Mouse (Mus musculus): ENCODE data around the gene Gm28041. TPM values are rescaled to one million over a fixed set of nuclear protein-coding genes. Genes with fewer than 3 reads are reported as not detected.
"Not testable (repeated sequence)": the region's sequence is repeated elsewhere in the genome, so short reads cannot be mapped to it uniquely, and the experiment has no call there.

Gm28041 gene
- not detected for total RNA-seq (2021)

DNA sequence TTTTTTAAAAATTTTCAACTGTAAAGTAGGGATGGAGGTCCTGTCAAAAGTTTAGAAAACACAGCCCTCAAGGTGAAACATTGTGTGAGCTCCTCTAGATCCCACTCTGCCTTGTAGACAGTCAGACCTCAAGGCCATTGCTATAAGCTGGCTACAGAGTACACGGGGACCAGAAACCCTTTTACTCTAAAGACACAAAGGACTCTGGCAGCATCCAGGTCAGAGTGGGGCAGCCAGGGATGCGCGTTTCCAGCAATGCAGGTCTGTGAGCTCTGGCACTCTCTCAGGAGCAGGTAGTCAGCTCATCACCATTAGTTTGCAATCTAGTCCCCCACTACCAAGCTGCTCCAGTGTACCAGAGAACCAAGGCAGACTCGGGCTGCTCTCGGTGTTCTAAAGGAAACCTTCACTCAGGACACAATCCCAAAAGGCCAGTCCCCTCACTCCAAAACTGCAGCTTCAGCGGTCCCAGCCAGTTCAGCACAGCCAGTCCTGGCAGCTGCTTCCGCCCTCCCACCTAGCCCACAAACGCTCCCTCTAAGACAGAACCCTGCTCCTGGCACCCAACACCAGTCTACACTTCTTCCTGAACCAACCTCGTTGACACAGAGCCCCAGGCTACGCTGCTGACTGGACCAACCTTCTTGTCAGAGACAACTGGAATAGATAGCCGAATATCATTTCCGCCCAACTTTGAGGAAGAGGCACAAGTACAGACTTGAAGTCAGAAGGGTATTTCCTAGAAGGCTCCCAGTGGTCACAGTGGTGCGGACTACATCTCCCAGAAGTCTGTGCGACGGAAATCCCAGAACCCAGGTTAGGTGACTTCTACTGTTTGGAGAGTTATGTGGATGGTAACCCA lies at the start of gene Gm28041, which contains the start of gene Zfp456:
TSS of gene Gm28041 (minus strand) at position 684 of the 862 bp plus-strand sequence.
TSS of gene Zfp456 (minus strand) at position 761 of the 862 bp plus-strand sequence.
- DNase-seq (ENCODE audit: low spot score in 2 of 2) = peak; percentile 60 to 71
- intact Hi-C loops (cut with DNase I) = not testable (repeated sequence)

GRCm38 (mm10) chr13:67422532-67422931 lies 47.0 kb upstream of the Gm28041 start:
- intact Hi-C loops (cut with DNase I) = not testable (repeated sequence)

DNA sequence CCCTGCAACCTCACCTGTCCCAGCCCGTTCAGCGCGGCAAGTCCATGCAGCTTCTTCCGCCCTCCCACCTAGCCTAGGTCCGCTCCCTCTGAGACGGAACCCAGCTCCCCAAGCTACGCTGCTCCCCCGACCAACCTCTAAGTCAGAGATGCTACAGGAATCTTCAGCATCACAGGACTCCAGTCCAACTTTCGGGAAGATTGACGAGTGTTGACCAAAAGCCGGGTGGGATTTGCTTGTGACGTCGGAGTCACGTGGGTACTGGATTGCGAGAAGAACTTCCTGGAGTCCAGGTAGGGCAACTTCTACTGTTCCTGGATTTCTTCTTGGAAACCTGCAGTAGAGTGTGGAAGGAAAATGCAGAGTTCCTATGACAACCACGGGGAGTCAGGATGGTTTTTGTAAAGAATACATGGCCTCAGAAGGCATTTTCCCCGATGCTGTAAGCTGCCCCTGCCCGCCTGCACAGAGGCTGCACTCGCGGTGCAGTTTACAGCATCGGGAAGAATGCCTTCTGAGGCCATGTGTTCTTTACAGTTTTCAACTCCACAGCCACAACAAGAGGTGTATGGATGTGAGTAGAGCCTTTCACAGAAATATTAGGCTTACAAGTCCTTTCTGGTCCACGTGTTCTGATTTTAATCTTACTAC lies 45.8 kb upstream of the Gm28041 start, which contains the start of gene Zfp459:
TSS of gene Zfp459 (minus strand) at position 212 of the 651 bp plus-strand sequence.
- DNase-seq (ENCODE audit: low spot score in 2 of 2) = peak; percentile 51 to 52
- intact Hi-C loops (cut with DNase I) = no loop called here

More at GRCm38 (mm10) chr13:67422532-67422931, 47.0 kb upstream of the Gm28041 start:
- DNase-seq (ENCODE audit: low spot score in 2 of 2) = not testable (repeated sequence)

DNA sequence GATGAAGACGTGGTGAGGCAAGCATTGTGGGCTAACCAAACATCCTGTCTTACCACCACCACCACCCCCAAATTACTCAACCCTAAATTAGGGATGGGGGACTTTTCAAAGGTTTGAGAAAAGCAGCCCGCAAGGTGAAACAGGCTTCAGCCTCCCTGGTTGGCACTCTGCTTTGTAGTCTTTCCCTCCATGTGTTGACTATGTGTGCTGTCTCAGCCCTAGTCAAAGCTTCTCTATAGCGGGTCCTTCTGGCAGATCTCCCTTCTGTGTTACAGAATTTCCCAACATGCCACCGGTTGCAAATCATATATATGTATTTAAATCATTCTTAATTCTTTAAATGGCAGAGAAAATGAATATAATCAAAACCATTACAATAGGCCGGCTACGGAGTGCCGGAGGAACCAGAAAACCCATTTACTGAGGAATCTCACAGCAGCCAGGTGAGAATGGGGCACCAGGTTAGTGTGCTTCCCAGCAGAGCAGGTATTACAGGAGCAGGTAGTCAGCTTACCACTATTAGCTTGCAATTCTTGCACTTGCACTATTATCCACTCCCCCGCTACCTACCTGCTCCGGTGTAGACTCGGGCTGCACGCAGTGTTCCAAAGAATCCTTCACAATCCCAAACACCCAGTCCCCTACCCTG lies 45.1 kb upstream of the Gm28041 start:
- peak in 1 of 2 experiments; percentile 4 for DNase-seq (ENCODE audit: low spot score in 2 of 2)

DNA sequence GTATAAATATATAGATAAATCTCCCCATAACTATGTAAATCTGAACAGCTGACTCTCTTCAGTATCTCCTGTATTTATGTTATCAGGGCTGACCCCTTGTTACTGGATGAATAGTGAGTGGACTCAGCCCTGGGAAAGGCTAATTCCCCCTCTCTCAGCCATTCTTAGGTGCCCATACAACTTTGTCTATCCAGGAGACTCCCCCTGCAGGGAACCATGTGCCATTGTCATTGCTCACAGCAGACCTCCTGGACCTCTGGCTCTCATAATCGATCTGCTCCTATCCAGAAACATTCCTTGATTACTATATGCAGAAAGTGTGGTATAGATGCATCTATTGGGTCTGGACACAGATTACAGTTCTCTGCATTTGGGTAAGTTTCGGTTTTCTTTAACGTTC lies 41.3 kb upstream of the Gm28041 start:
- DNase-seq (ENCODE audit: low spot score in 2 of 2) = no peak
- intact Hi-C loops (cut with DNase I) = no loop called here

More for the DNA sequence above, 45.1 kb upstream of the Gm28041 start:
- intact Hi-C loops (cut with DNase I) = no loop called here

DNA sequence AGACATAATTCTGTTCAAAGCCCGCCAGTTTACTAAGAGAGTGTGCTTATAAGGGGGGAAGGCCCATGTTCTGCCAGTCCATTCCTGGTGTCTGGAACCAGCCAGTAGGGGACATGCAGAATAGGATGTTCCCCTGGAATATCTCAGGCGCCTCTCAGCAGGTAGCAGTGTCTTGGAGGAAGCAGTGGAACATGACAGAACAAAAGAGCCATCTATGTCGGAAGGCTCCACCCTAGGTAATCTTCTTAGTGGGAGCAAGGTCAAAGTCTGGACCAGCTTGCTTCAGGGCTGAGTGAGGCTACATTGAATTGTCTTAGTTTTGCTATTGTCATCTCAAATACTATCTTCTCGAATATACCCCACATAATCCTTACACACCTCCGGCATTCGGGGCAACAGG lies 40.2 kb upstream of the Gm28041 start:
- intact Hi-C loops (cut with DNase I) = no loop called here
- no peak for DNase-seq (ENCODE audit: low spot score in 2 of 2)

- DNase-seq (ENCODE audit: low spot score in 2 of 2) = peak in 1 of 2 experiments; percentile 17
Observed at GRCm38 (mm10) chr13:67413634-67414033, 38.1 kb upstream of the Gm28041 start.

DNA sequence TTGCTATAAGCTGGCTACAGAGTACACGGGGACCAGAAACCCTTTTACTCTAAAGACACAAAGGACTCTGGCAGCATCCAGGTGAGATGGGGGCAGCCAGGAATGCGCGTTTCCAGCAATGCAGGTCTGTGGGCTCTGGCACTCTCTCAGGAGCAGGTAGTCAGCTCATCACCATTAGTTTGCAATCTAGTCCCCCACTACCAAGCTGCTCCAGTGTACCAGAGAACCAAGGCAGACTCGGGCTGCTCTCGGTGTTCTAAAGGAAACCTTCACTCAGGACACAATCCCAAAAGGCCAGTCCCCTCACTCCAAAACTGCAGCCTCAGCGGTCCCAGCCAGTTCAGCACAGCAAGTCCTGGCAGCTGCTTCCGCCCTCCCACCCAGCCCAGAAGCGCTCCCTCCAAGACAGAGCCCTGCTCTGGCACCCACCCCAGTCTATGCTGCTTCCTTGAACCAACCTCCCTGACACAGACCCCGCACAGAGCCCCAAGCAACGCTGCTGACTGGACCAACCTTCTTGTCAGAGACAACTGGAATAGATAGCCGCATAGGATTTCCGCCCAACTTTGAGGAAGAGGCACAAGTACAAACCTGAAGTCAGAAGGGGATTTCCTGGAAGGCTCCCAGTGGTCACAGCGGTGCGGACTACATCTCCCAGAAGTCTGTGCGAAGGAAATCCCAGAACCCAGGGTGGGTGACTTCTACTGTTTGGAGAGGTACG lies 23.8 kb upstream of the Gm28041 start, which contains the start of gene Zfp429:
TSS of gene Zfp429 (minus strand) at position 637 of the 721 bp plus-strand sequence.
- peak; percentile 73 to 82 for DNase-seq (ENCODE audit: low spot score in 2 of 2)
- intact Hi-C loops (cut with DNase I) = not testable (repeated sequence)

More at GRCm38 (mm10) chr13:67413634-67414033, 38.1 kb upstream of the Gm28041 start:
- intact Hi-C loops (cut with DNase I) = not testable (repeated sequence)

DNA sequence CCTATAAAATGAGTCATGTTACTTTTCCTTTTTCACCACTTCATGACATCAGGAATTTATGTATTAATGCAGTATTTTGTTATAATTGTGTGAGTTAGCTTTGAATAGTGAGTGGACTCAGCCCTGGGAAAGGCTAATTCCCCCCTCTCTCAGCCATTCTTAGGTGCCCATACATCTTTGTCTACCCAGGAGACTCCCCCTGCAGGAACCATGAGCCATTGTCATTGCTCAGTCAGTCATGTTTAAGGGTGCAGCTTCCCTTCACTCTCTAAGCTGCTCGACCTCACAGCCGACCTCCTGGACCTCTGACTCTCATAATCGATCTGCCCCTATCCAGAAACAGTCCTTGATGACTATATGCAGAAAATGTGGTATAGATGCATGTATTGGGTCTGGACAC lies 722 bp upstream of the Gm28041 start:
- intact Hi-C loops (cut with DNase I); DNase-seq (ENCODE audit: low spot score in 2 of 2): not testable (repeated sequence)

DNA sequence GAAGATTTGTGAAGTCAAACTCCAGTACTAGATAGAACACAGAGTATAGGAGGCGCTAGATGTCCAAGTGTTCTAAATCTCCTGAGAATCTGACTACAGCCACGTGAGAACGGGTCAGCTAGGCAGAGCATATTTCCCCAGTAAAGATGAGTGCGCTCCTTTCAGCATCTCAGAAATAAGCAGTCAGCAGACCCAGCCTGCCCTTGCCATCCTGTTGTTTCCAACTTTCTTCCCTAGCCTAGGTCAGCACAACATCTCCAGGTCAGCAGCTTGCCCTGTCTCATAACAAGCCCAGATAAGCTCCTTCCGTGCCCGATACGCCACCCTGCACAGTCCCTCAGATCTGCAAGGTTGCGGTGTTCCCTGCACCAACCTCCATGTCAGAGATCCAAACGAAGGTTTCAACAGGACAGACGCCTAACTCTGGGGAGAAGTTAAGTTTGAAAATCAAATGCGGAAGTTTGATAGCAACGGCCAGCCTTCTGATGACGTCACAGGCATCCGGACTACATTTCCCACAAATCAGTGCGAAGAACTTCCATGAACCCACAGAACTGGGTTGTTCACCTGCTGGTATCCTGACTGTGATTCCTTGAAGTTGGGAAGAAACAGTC lies 15.3 kb downstream of the Gm28041 start, which contains the start of the genes Gm28044 and Zfp953:
TSS of gene Gm28044 (minus strand) at position 406 of the 614 bp plus-strand sequence.
TSS of gene Zfp953 (minus strand) at position 475 of the 614 bp plus-strand sequence.
- intact Hi-C loops (cut with DNase I) = loop anchor here (1.0 kb wide), 2 partner anchors 54 to 252 kb away; partner anchors contain the start of genes Gm28557 and Zfp457
- DNase-seq (ENCODE audit: low spot score in 2 of 2) = peak; percentile 92 to 95

- intact Hi-C loops (cut with DNase I) = no loop called here
Observed at GRCm38 (mm10) chr13:67351854-67352253, 23.7 kb downstream of the Gm28041 start.

DNA sequence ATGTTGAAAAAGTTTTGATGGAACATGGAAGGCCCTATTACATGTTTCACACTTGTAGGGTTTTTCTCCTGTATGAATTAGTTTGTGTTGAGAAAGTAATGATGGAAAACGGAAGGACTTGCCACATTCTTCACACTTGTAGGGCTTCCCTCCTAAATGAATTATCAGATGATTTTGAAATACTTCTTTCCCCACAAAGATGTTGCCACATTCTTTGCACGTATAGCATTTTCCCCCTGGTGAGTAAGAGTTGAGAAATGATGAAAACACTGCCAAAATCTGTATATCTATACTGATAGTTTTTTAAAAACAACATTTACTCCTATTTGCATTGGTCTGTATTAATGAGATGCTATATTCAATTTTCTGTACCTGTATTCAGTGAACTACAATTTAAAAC lies 32.1 kb downstream of the Gm28041 start:
- DNase-seq (ENCODE audit: low spot score in 2 of 2) = no peak
- intact Hi-C loops (cut with DNase I) = no loop called here

More at GRCm38 (mm10) chr13:67351854-67352253, 23.7 kb downstream of the Gm28041 start:
- no peak for DNase-seq (ENCODE audit: low spot score in 2 of 2)

- intact Hi-C loops (cut with DNase I) = loop anchor here (2.0 kb wide), 1 partner anchor 26 kb away; the partner anchor contains the start of gene Zfp457
- DNase-seq (ENCODE audit: low spot score in 2 of 2) = no peak
Observed at GRCm38 (mm10) chr13:67332877-67333276, 42.7 kb downstream of the Gm28041 start.

DNA sequence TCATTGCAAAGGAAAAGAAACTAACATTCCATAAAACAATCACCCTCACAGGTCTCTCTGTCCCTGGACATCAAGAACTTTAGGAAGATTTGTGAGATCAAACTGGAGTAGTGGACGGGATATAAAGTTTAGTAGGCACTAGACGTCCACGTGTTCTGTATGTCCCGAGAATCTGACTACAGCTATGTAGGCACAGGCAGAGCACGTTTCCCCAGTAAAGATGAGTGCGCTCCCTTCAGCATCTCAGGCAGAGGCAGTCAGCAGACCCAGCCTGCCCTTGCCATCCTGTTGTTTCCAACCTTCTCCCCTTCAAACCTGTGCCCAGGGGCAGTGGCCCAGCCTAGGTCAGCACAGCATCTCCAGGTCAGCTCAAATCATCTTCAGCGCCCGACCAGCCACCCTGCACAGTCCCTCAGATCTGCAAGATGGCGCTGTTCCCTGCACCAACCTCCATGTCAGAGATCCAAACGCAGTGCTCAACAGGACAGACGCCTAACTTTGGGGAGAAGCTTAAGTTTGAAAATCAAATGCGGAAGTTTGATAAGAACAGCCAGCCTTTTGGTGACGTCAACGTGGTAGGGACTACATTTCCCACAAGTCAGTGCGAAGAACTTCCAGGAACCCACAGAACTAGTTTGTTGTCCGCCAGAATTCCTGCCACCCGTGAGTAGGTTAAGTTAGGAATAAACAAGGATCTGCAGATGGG lies 43.4 kb downstream of the Gm28041 start, which contains the start of gene Zfp595:
TSS of gene Zfp595 (minus strand) at position 552 of the 706 bp plus-strand sequence.
- intact Hi-C loops (cut with DNase I) = loop anchor here (2.0 kb wide), 1 partner anchor 25 kb away; the partner anchor contains the start of gene Zfp457
- peak; percentile 81 to 91 for DNase-seq (ENCODE audit: low spot score in 2 of 2)

- peak in 1 of 2 experiments; percentile 2 for DNase-seq (ENCODE audit: low spot score in 2 of 2)
- intact Hi-C loops (cut with DNase I) = loop anchor here (1.0 to 5.0 kb wide), 5 partner anchors 26 to 198 kb away; partner anchors contain the start of genes Gm28044, Gm28557, Zfp595 and Zfp953
Observed at GRCm38 (mm10) chr13:67306718-67307117, 68.8 kb downstream of the Gm28041 start.

DNA sequence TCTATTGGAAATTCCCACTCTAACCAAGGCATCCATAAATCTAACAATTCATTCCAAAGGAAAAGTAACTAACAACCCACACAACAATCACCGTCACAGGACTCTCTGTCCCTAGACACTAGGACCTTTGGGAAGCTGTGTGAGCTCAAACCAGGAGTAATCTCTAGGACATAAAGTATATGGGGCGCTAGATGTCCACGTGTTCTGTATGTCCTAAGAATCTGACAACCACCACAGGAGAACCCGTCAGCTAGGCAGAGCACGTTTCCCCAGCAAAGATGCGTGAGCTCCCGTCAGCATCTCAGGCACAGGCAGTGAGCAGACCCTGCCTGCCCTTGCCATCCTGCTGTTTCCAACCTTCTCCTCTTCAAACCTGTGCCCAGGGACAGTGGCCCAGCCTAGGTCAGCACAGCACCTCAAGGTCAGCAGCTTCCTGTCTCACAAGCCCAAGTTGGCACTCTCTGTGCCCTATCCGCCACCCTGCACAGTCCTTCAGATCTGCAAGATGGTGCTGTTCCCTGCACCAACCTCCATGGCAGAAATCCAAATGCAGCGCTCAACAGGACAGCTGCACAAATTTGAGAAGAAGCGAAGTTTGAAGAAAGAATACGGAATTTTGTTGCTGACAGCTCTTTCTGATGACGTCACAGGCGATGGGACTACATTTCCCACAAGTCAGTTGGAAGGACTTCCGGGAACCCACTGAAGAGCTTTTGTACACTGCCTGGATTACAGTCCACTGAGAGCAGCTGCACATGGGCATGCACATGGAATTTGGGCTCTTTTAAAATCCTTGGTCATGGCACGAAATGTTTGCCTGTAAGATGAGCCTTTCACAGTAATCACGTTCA lies 69.5 kb downstream of the Gm28041 start, which contains the start of gene Zfp457:
TSS of gene Zfp457 (minus strand) at position 664 of the 851 bp plus-strand sequence.
- intact Hi-C loops (cut with DNase I) = loop anchor here (1.0 to 5.0 kb wide), 5 partner anchors 27 to 198 kb away; partner anchors contain the start of genes Gm28044, Gm28557, Zfp595 and Zfp953
- DNase-seq (ENCODE audit: low spot score in 2 of 2) = peak; percentile 94 to 97

Measured in left cerebral cortex, postnatal 25 days (tissue).